Mouse (Mus musculus) brain, embryonic 14.5 days (tissue): ENCODE measurements around the gene Enpp4.

Experiments
- CTCF ChIP-seq: fragments of 200-500 bp; IDR thresholded peaks from 2 replicates; pipeline ENCODE4 v1.5.1; 2012; ENCODE audit warnings: inconsistent platforms, mild to moderate bottlenecking, moderate library complexity, borderline replicate concordance; ENCODE audit not compliant: insufficient read depth, insufficient read length; ENCODE audit errors: extremely low read depth
- POLR2A ChIP-seq: fragments of 200-500 bp; IDR thresholded peaks from 2 replicates; pipeline ENCODE4 v1.6.1; 2012; ENCODE audit warnings: mild to moderate bottlenecking, inconsistent platforms, borderline replicate concordance; ENCODE audit not compliant: poor library complexity, insufficient read depth, insufficient read length, severe bottlenecking; ENCODE audit errors: extremely low read depth

DNA sequence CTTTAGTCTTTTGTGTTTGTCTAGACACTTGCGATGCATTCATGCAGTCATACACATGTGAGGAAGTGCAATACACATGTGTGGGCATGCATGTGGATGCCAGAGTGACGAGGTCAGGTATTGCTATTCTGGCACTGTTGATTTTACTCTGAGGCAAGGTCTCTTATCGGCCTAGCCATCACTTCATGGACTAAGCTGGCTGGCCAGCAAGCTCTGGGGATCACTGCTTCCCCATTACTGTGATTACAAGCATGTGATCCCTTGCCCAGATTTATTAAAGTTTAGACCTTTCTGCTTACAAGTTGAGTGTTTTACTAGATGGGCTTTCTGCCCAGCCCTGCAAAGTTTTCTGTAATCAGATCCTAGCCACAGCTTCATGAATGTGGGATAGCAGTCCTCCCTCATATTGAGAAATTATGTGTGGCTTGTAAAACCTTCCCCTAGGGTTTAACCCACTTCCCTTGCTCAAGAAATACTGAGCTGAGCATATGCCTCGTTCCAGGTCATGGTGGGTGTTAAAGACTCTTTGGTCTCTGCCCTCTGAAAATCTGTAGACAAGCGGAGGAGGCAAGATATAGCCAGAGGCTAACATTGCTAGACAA lies 44.2 kb downstream of the Enpp4 start:
- TF ChIP-seq CTCF = no peak
- TF ChIP-seq POLR2A = no peak
